Mouse (Mus musculus): ENCODE results near the gene Creb3l2. TPM values are rescaled to one million over a fixed set of nuclear protein-coding genes. Genes with fewer than 3 reads are reported as not detected.

Creb3l2 gene
- polyA plus RNA-seq, 1 experiment: 32.2 TPM

Other genes starting within 250 kb of the Creb3l2 start
- 3.3 and 3.4 TPM in 2 replicates for gene Dgki, start 142.0 kb downstream of the Creb3l2 start, polyA plus RNA-seq (2012; rRNA removed)
- gene Akr1d1, start 88.0 kb upstream of the Creb3l2 start, polyA plus RNA-seq (2012; rRNA removed): 0.10 TPM in 1 of 2 replicates, not detected in the other

Data from gonadal fat pad, adult 2 months (tissue).